Mouse (Mus musculus): ENCODE data around the gene Cdc42ep3.

DNA sequence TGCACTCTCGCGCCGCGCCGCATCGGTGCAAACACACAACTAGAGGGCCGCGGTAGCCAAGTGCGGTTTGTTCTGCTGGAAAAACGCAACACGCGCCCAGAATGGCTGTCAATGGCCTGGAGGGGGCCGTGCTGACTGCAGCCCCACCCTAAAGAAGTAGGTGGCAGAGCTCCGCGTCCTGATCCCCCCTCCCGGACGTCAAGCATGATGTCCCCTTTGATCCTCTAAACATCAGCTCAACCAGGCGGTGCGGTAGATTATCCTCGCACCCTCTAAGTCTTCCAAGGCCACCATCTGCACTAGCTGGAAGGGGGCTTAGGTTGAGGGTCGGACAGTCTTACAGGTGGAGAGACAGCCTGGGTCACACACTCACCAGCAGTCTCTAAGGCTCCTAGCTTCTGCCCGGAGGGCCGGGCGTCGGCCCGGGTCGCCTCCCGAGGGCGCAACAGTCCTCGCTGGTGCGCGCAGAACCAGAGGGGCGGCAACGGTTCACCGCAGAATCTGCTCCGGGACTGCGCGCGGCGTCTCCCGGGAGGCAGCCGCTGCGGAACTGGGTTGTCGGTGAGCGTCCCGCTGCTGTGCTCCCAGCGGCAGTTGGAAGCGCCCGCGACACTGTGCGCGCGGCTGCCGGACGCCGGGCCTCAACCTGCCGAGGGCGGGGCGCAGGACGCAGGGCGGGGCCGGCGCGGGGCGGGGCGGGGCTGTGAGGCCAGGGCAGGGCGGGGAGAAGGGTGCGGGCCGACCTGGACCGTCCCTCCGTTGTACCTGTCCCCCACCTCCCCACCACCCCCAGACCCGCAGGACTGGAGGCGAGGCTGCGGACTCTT is at the start of gene Cdc42ep3:
- TF ChIP-seq CTCF (IDR thresholded peaks at IDR 0.05; ENCODE audit: low read depth, low read length) = peak; percentile 14; the same call in 1 of the 2 replicates
- TF ChIP-seq POLR2A (IDR thresholded peaks at IDR 0.05; ENCODE audit: borderline replicate concordance, low read depth, low read length) = no peak

Data from bone marrow macrophage, adult 2 months (primary cell).